Mouse (Mus musculus) ES-Bruce4 (cell line): ENCODE measurements around the gene Nfkbiz. TPM values are rescaled to one million over a fixed set of nuclear protein-coding genes. Genes with fewer than 3 reads are reported as not detected.

Experiments used
- H3K27ac ChIP-seq: 2 replicates; pipeline ENCODE4 v1.5.1; 2012; ENCODE audit warnings: low read length, inconsistent platforms; ENCODE audit not compliant: insufficient read depth
- H3K27me3 ChIP-seq: 2 replicates; pipeline ENCODE4 v1.6.1; 2012; ENCODE audit warnings: mild to moderate bottlenecking, low read length, inconsistent platforms; ENCODE audit not compliant: control insufficient read depth, poor library complexity, insufficient read depth, severe bottlenecking
- H3K36me3 ChIP-seq: 2 replicates; pipeline ENCODE4 v1.6.1; 2012; ENCODE audit warnings: inconsistent platforms, mild to moderate bottlenecking, low read length, moderate library complexity; ENCODE audit not compliant: control insufficient read depth, poor library complexity, insufficient read depth, severe bottlenecking
- H3K4me1 ChIP-seq: one replicate; pipeline ENCODE4 v1.8.1; 2011; ENCODE audit warnings: low read length; ENCODE audit not compliant: control insufficient read depth, insufficient read depth
- H3K4me3 ChIP-seq: 2 replicates; pipeline ENCODE4 v1.5.1; 2011; ENCODE audit warnings: low read depth, mild to moderate bottlenecking, low read length
- H3K9ac ChIP-seq: 2 replicates; pipeline ENCODE4 v1.6.1; 2012; ENCODE audit warnings: low read depth, mild to moderate bottlenecking, inconsistent platforms; ENCODE audit not compliant: poor library complexity, severe bottlenecking
- H3K9me3 ChIP-seq: replicated peaks from 2 replicates; pipeline ENCODE4 v1.6.1; 2012; ENCODE audit warnings: mild to moderate bottlenecking, low read length, inconsistent platforms; ENCODE audit not compliant: control insufficient read depth, poor library complexity, insufficient read depth, severe bottlenecking
- CTCF ChIP-seq: IDR thresholded peaks from one replicate; pipeline ENCODE4 v1.8.1; 2011; ENCODE audit warnings: low read depth, low read length
- EP300 ChIP-seq: IDR thresholded peaks from 2 replicates; pipeline ENCODE4 v1.6.1; 2011; ENCODE audit warnings: low read depth, low read length; ENCODE audit not compliant: insufficient read depth
- POLR2A ChIP-seq: IDR thresholded peaks from one replicate; pipeline ENCODE4 v1.8.1; 2011; ENCODE audit warnings: low read length; ENCODE audit not compliant: insufficient read depth
- polyA plus RNA-seq: library from polyadenylated mRNA; stranded (reverse); fragments of >200 nt; gene quantifications from 2 replicates; pipeline ENCODE4 v1.2.4, GENCODE M21; 2011; ENCODE audit warnings: low read depth; ENCODE audit not compliant: missing spikeins, insufficient read depth, insufficient read length

Gene Nfkbiz
- polyA plus RNA-seq, 1 experiment, result 6.0 TPM

- H3K27me3 ChIP-seq, result no peaks in the 10 kb centered on the region
- H3K4me1 ChIP-seq, result peaks cover 6% of the 10 kb centered on the region
- peaks cover 29% of the 10 kb centered on the region for H3K36me3 ChIP-seq
- no peak overlapping the region for H3K27ac ChIP-seq
- no peaks in the 10 kb centered on the region for H3K9me3 ChIP-seq
- no peak overlapping the region for H3K9ac ChIP-seq
- no peak overlapping the region for H3K4me3 ChIP-seq
- TF ChIP-seq CTCF (no peak), EP300 (no peak), POLR2A (no peak)
Observed at GRCm38 (mm10) chr16:55819186-55819861, 19.4 kb downstream of the Nfkbiz start.

- Histone ChIP-seq H3K27me3 (no peaks in the 10 kb centered on the region), H3K9ac (no peak overlapping the region), H3K36me3 (peaks cover 29% of the 10 kb centered on the region), H3K27ac (no peak overlapping the region), H3K4me1 (peaks cover 2% of the 10 kb centered on the region), H3K9me3 (no peaks in the 10 kb centered on the region), H3K4me3 (no peak overlapping the region)
- TF ChIP-seq EP300 (no peak), CTCF (no peak), POLR2A (no peak)
Observed at GRCm38 (mm10) chr16:55817717-55818515, 20.8 kb downstream of the Nfkbiz start.

GRCm38 (mm10) chr16:55816202-55816941, 22.3 kb downstream of the Nfkbiz start:
- no peak for TF ChIP-seq EP300
- no peak for TF ChIP-seq CTCF
- no peak for TF ChIP-seq POLR2A

GRCm38 (mm10) chr16:55815466-55815865, 23.2 kb downstream of the Nfkbiz start:
- Histone ChIP-seq H3K27ac (no peak overlapping the region), H3K4me1 (no peaks in the 10 kb centered on the region), H3K27me3 (no peaks in the 10 kb centered on the region), H3K9ac (no peak overlapping the region), H3K36me3 (peaks cover 40% of the 10 kb centered on the region), H3K9me3 (no peaks in the 10 kb centered on the region), H3K4me3 (peak overlapping the region; percentile 37)
- no peak for TF ChIP-seq EP300
- TF ChIP-seq CTCF, result no peak
- no peak for TF ChIP-seq POLR2A

More at GRCm38 (mm10) chr16:55816202-55816941, 22.3 kb downstream of the Nfkbiz start:
- no peaks in the 10 kb centered on the region for H3K27me3 ChIP-seq
- no peaks in the 10 kb centered on the region for H3K9me3 ChIP-seq
- H3K4me3 ChIP-seq, result no peak overlapping the region
- peaks cover 40% of the 10 kb centered on the region for H3K36me3 ChIP-seq
- H3K4me1 ChIP-seq, result peaks cover 2% of the 10 kb centered on the region
- H3K27ac ChIP-seq, result no peak overlapping the region
- H3K9ac ChIP-seq, result no peak overlapping the region

DNA sequence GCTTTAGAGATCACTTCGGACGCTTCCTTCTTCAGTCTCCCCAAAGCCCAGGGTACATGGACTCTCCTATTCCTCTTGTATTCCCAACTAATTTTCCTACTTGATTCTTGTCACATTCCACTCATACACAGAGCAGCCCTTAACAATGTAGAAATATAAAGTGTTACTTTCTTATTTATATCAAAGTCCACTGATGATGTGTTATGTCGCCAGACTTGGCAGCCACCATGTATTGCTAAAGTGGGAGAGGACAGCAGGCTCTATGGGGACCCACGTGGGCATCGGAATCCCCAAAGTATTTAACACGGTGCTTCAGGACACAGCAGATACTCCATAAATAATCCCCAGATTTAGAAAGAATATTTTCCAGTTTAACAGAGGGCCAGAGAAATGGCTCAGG, 24.0 kb downstream of the Nfkbiz start:
- no peaks in the 10 kb centered on the region for H3K9me3 ChIP-seq
- H3K27ac ChIP-seq, result no peak overlapping the region
- no peak overlapping the region for H3K9ac ChIP-seq
- H3K27me3 ChIP-seq, result no peaks in the 10 kb centered on the region
- H3K4me1 ChIP-seq, result no peaks in the 10 kb centered on the region
- no peak overlapping the region for H3K4me3 ChIP-seq
- peaks cover 40% of the 10 kb centered on the region for H3K36me3 ChIP-seq
- TF ChIP-seq EP300 (no peak), CTCF (no peak), POLR2A (no peak)
